Mouse (Mus musculus) olfactory bulb, adult 2 months (tissue): ENCODE results near the gene Tef.

Experiments used
- CTCF ChIP-seq: fragments of 200-500 bp; IDR thresholded peaks from 2 replicates; pipeline ENCODE4 v1.5.1; 2012; ENCODE audit warnings: low read depth, mild to moderate bottlenecking, low read length, moderate library complexity; ENCODE audit not compliant: insufficient read depth
- POLR2A ChIP-seq: fragments of 200-500 bp; IDR thresholded peaks from 2 replicates; pipeline ENCODE4 v1.6.1; 2012; ENCODE audit warnings: mild to moderate bottlenecking, low read depth, low read length, moderate library complexity; ENCODE audit not compliant: insufficient read depth

DNA sequence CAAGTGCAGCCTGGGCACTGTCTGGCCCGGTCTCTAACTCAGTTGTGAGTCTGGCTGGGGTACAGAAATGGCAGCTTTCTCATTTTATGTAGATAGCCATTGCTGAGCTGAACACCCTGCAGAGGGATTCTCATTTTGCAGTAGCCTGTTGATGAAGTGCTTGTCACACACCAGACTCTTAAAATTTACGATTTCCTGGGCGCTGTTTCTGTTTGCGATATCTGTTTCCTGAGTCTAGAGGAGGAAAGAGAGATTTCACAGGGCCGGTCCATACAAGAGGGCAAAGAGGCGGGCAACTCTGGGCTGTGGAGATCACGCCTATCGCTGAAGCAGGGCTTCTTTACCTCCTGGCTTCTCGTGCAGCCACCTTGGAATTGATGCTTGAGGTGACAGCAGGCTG is 36.6 kb upstream of the Tef start:
- TF ChIP-seq POLR2A (no peak), CTCF (no peak)
